Mouse (Mus musculus) left cerebral cortex, adult 8-10 months (tissue): ENCODE data around the gene Met. TPM values are rescaled to one million over a fixed set of nuclear protein-coding genes. Genes with fewer than 3 reads are reported as not detected.

Experiments used
- DNase-seq, 2 experiments: peaks; one replicate each; pipeline ENCODE4 v3.0.0; 2022; ENCODE audit warnings: low spot score in 2 of 2
- total RNA-seq, 4 experiments: library from RNA; stranded (reverse); gene quantifications; 2 replicates each; pipeline ENCODE4 v1.2.4; 2022

Met gene
- total RNA-seq, 4 experiments from 2014 or later: 4.4 to 6.4 (median 4.7) TPM

DNA sequence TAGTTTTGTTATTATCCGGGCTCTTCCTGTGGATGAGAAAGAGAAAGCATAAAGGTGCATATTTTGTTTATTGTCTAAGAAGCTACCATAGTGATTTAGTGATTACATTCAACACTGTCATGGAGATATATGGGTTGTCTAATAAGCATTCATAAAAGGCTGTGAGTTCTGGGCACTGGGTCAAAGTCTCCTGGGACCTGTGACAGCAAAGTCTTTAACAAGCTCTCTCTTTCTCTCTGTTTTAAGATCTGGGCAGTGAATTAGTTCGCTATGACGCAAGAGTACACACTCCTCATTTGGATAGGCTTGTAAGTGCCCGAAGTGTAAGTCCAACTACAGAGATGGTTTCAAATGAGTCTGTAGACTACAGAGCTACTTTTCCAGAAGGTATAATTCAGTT, 85.2 kb downstream of the Met start:
- DNase-seq: no peak

DNA sequence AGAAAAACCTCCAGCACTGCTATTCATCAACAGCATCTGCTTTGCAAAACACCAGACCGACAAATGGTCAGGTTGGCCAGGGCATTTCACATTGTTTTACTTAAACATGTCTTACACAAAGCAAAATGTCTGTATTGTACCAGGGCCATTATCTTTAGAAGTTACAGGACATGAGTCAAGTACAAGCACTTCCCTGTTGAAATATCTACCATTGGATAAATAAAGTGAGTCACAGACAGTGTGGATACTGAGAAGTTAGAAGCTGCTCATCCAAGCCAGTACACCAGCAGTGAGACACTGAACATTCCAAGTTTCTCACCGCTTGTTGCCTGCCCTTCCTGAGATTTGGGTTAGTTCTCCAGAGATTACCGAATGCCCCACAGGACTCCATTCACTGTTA, 86.0 kb downstream of the Met start:
- no peak for DNase-seq

GRCm38 (mm10) chr6:17554263-17554662, 90.7 kb downstream of the Met start:
- DNase-seq: no peak

GRCm38 (mm10) chr6:17554757-17555156, 91.2 kb downstream of the Met start:
- no peak for DNase-seq

GRCm38 (mm10) chr6:17555719-17556118, 92.1 kb downstream of the Met start:
- no peak for DNase-seq

GRCm38 (mm10) chr6:17559657-17560056, 96.1 kb downstream of the Met start:
- no peak for DNase-seq

- DNase-seq: no peak
Measured at GRCm38 (mm10) chr6:17561347-17561746, 97.7 kb downstream of the Met start.

DNA sequence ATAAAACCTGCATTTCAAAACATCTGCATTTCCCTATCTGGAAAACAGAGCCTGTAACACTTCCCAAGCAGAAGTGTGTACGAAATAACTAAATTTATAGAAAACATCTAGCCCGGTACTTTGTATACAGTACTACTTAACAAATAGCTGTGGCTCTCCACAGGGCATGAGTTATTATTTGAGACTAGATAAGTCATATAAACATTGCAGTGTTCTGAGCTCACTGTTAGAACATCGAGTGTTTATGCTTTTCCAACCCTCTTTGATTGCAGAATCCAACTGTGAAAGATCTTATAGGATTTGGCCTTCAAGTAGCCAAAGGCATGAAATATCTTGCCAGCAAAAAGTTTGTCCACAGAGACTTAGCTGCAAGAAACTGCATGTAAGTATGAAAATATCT, 98.3 kb downstream of the Met start:
- DNase-seq: no peak

DNA sequence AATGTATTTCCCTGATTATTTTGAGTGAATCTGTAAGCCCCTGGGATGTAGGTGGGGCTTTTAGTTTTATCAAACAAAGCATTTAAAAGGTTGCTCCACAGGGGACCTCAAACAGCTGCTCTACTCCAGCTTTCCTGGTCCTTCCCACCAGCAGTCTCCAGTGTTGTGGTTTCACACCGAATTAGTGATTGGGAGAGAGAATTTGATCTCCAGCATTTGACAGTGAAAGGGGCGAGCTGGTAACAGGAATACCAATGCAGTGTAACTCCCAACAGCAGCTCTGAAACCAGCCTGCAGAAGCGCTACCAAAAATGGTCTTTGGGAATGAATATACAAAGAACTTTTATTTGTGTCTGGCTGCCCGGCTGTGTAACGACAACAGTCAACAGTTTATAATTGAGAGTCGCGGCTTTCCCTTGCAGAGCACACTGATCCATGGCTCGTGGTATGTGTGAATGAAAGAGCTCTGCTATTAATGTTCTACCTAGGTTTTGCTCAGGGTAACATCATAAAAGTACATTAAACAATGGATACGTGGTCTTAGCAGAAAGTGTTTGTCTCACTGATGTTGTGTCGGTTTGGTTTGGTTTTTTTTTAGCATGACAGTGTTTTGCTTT, 99.0 kb downstream of the Met start:
- DNase-seq: no peak

DNA sequence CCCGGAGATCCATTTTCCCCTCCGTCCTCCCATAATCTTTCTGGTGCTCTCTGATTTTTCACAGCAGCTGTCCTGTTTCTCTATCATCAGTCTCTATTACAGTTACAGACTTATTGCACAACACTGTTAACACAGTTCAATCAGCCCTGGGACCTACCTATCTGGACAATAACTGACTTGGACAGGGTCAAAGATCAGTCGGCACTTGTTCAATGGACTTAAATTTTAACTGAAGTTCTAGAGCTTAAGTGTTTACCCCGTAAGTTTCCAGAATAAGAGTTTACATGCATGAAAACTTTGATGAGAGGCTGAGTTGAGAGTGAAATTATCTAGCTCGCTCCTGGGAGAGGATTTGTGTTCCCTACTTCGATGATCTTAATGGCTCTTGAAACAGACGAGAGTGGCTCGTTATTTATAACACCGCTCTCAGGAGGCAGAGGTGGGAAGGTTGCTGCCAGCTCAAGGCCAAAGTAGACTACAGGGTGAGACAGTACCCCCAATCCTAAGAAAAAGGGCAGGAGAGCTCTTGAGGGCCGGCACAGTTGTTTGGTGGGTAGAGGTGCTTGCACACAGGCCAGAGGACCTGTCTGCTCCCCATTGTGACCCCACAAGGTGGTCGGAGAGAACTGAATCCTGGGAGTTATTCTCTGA, 105.2 kb downstream of the Met start:
- no peak for DNase-seq

DNA sequence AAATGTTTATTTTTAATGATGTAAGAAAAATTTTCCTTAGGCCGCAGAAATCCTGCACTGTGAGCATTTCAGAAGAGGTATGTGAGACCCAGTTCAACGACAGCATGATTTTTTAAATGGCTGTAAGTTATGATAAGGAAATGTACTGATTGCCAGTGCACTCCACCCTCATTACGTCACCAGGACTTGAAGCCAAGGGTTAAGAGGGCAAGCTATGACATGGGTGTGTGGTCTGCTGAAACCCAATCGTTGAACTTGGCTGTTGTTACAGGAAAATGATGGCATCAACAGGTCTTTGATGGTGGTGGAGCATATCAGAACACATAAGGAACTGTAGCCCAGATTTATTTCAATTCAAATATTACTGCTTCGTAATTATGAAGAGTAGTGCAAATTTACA, 109.6 kb downstream of the Met start:
- no peak for DNase-seq

DNA sequence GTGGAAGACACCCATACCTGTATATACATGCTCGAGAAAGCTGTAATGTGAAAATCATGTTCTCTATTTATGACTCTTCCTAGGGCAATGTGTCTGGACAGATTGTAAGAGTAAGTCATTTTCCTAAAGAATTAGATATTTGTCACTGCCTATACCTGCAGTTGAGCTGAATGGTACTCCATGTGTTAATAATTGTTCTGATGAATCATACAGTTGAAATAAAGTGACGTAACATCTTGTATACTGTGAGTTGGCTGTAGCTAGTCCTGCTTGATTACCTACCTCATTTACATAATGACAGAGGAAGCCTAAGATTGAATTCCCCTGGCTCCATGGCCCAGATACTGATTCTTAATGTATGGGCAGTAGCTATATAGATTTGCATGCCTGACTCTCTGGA, 110.1 kb downstream of the Met start:
- DNase-seq: no peak

- DNase-seq: no peak
Measured at GRCm38 (mm10) chr6:17578092-17578760, 114.6 kb downstream of the Met start.

- DNase-seq: no peak
Measured at GRCm38 (mm10) chr6:17580349-17580748, 116.7 kb downstream of the Met start.

GRCm38 (mm10) chr6:17583982-17584381, 120.4 kb downstream of the Met start:
- DNase-seq: peak; percentile 15 to 22

- DNase-seq: peak; percentile 30 to 47
Measured at GRCm38 (mm10) chr6:17589049-17589952, 125.7 kb downstream of the Met start.

DNA sequence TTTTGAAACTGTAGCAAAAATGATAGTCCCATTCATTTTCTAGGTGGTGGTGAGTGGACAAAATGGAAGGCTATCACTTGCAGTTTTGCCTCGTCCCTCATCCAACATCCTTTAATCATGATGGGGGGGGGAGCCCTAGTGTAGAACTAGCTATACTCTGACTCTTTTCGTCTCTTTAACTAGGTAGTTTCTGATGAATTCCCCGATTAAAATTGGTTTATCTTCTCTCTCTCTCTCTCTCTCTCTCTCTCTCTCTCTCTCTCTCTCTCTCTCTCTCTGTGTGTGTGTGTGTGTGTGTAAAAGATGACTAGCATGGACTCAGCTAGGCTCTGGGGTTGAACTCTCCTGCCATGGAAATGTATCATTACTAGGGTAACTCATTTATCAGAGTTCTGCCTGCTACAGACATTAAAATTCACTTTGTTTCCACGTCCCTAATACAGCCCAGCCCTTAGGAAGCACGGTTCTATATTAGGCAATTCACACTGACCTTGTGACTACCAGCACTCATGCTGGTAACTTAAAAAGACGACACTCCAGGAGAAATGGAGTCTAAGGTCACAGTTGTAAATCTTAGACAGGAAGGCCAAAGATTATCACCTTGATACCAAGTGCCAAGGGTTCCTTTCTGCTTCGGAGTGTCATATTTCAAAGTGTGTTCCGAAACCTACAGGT, 126.5 kb downstream of the Met start:
- no peak for DNase-seq

- no peak for DNase-seq
Measured at GRCm38 (mm10) chr6:17593971-17594370, 130.4 kb downstream of the Met start.

- DNase-seq: no peak
Measured at GRCm38 (mm10) chr6:17595712-17596462, 132.3 kb downstream of the Met start.

DNA sequence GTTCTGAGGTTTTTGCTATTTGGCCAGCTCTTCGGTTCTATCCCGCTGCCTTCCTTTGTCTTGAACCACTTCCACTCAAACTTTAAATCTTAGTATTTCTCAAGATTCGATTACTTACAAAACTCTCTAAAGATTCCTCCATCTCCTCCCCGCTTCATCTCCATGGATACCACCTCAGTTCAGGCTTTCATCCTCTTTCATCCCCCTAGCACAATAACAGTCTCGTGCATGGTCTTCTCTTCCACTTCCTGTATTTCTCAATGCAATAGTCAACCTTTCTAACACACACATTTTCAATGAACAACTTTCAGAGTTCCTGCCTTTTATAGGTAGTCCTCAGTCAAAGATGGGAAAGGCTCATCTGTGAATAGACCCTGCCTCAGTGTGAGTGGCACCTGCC, 135.8 kb downstream of the Met start:
- no peak for DNase-seq

DNA sequence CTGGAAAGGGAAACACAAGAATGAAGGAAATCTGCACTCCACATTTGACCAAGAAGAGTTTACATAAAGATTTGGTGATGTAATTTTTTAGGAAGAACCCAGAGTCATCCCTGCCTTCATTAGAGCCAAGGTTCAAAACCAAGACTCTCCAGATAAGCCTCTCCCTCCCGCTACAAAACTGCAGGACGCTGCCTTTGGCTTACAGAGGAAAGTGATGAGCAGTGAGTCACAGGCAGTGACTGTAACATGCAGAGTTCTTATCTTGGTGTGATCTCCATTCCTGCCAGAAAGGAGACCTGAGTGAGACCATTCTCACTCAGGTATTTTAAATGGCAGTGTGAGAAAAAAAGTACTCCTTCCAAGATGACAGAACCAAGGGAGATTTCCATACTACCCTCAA, 137.9 kb downstream of the Met start:
- DNase-seq: no peak
